Mouse (Mus musculus) intestine, postnatal 0 days (tissue): ENCODE results near the gene Zfp609. TPM values are rescaled to one million over a fixed set of nuclear protein-coding genes. Genes with fewer than 3 reads are reported as not detected.
A peak's percentile ranks its signal among the peaks of the same experiment; 100 is the strongest.

ENCODE experiments used
- ATAC-seq: fragments of 200-750 bp; cut with Nextera tagmentation; 2 replicates; pipeline ENCODE4 v1.8.0; 2017; ENCODE audit warnings: mild to moderate bottlenecking, moderate TSS enrichment, moderate library complexity
- H3K27ac ChIP-seq: fragments of 300-500 bp; sonication (generic); 2 replicates; pipeline ENCODE4 v1.5.1; 2014; ENCODE audit warnings: mild to moderate bottlenecking, low read depth, low read length, moderate library complexity
- H3K27me3 ChIP-seq: fragments of 300-500 bp; sonication (generic); replicated peaks from 2 replicates; pipeline ENCODE4 v1.6.1; 2014; ENCODE audit warnings: low read length, mixed read lengths; ENCODE audit not compliant: control insufficient read depth, insufficient read depth
- H3K36me3 ChIP-seq: fragments of 300-500 bp; sonication (generic); 2 replicates; pipeline ENCODE4 v1.6.1; 2014; ENCODE audit warnings: mild to moderate bottlenecking, moderate library complexity; ENCODE audit not compliant: control insufficient read depth, insufficient read depth
- H3K4me1 ChIP-seq: fragments of 300-500 bp; sonication (generic); replicated peaks from 2 replicates; pipeline ENCODE4 v1.6.1; 2014; ENCODE audit warnings: antibody characterized with exemption, low read length, mixed read lengths; ENCODE audit not compliant: control insufficient read depth, insufficient read depth
- H3K4me2 ChIP-seq: fragments of 300-500 bp; sonication (generic); replicated peaks from 2 replicates; pipeline ENCODE4 v1.6.1; 2014; ENCODE audit warnings: low read depth, mild to moderate bottlenecking, moderate library complexity
- H3K4me3 ChIP-seq: fragments of 300-500 bp; sonication (generic); 2 replicates; pipeline ENCODE4 v1.5.1; 2014; ENCODE audit warnings: low read depth, low read length
- H3K9ac ChIP-seq: fragments of 300-500 bp; sonication (generic); 2 replicates; pipeline ENCODE4 v1.6.1; 2014; ENCODE audit warnings: mild to moderate bottlenecking, low read depth, low read length
- H3K9me3 ChIP-seq: fragments of 300-500 bp; sonication (generic); 2 replicates; pipeline ENCODE4 v1.6.1; 2016; ENCODE audit warnings: mixed run types; ENCODE audit not compliant: control insufficient read depth
- CTCF ChIP-seq: sonication (generic); IDR thresholded peaks from 2 replicates; pipeline ENCODE4 v1.5.1; 2016; ENCODE audit warnings: low read depth, mild to moderate bottlenecking, control low read depth, antibody characterized with exemption, moderate library complexity
- WGBS: fragments of 180-500 bp; shearing (Covaris S2); extraction: QIAGEN DNeasy Blood & Tissue Kit; methylation state at CpG from one replicate; pipeline ENCODE4 v1.1.7; 2014; 5-methylcytosine and 5-hydroxymethylcytosine counted together
- polyA plus RNA-seq: library from polyadenylated mRNA; unstranded; fragments of >200 nt; fragmentation: Nextera tagmentation; extraction: Ambion mirVana; gene quantifications from 2 replicates; pipeline ENCODE4 v1.2.1, GENCODE M21; 2015

Zfp609 gene
- polyA plus RNA-seq, 1 experiment from 2014 or later = 3.1 TPM

DNA sequence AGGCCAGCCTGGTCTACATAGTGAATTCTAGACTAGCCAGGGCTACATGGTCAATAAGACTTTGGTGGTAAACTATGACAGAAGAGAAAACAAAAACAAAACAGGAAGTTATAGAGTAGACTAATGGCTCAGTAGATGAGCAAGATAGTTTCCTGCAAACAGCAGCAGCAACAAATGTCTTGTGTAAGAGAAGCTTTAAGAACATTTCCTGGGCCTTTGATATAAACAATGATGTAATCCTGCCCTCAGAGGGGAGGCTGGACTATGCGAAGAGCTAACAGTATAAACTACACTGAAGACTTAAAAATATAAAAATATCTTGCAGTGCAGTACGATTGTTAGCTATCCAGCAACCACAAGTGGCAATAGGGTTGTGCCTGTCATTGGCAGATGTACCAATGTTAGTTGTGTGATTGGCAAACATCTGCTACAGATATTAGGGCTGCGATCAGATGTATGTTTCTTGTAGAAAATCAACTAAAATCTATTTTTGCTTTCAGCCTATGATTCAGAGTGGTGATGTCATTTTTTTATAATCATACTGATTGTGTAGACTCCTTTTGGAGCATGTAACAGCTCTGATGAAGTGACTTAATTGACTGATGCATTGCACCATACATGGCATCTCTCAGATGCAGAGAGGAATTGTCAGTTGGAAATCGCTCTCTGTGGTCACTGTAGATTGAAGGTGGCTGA, 146.3 kb downstream of the Zfp609 start:
- Histone ChIP-seq H3K9me3 (no peaks in the 10 kb centered on the region), H3K36me3 (no peaks in the 10 kb centered on the region), H3K27ac (no peak overlapping the region; the same call in 1 of the 2 replicates), H3K27me3 (no peaks in the 10 kb centered on the region), H3K4me3 (no peak overlapping the region), H3K4me1 (no peaks in the 10 kb centered on the region), H3K4me2 (no peak overlapping the region), H3K9ac (no peak overlapping the region)
- TF ChIP-seq CTCF = no peak
- ATAC-seq = no peak
- 71% methylated on average over 4 of the region's 4 CpGs for WGBS

GRCm38 (mm10) chr9:65679181-65679761, 148.1 kb downstream of the Zfp609 start:
- Histone ChIP-seq H3K4me2 (peak overlapping the region; percentile 70), H3K27me3 (no peaks in the 10 kb centered on the region), H3K27ac (peak overlapping the region; percentile 47; the same call in 1 of the 2 replicates), H3K9me3 (no peaks in the 10 kb centered on the region), H3K9ac (0 out of 2 replicates have a peak overlapping the region, but pooled peaks have one; percentile 8), H3K4me1 (0 out of 2 replicates have a peak, but pooled peaks cover 6% of the 10 kb centered on the region), H3K36me3 (no peaks in the 10 kb centered on the region), H3K4me3 (peak overlapping the region; percentile 4; the same call in 1 of the 2 replicates)
- no peak for ATAC-seq
- no peak for TF ChIP-seq CTCF
- 21% methylated on average over 5 of the region's 5 CpGs for WGBS

- 21% methylated on average over 3 of the region's 3 CpGs for WGBS
- no peak overlapping the region for H3K27ac ChIP-seq
- TF ChIP-seq CTCF = no peak
These were observed 150.3 kb downstream of the Zfp609 start for GRCm38 (mm10) chr9:65677119-65677462.

DNA sequence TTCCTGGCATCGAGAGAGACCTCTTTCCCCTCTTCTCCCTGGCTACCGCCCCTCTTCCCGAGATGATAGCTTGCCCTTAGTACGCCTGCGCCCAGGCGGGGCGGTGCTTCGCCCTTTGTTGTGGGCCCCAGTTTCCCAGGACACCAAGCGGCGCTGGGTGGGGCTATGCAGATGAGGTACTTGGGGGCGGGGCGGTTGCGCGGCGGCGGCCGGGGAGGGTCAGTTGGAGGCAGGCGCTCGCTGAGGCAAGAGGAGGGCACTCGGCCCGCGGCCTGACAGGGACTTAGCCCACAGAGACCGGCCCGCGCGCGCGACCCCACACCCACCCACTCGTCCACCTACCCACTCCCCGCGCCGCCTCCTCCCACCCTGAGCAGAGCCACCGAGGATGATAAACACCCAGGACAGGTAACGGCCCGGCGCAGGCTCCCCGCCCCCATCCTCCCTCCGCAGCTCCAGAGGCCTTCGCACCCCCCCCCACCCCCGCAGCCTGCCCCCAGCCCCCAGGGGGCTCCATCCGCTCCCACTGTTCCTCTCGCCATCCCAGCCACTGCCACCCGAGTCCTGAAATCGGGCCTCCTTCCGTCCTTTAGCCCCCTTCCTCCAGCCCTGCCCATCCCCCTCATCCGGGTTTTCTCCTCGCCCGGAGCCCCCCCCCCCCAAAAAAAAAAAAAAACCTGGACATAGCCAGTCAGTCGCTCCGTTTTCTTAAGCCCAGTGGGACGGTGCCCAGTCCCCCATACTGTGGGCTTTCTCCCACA, 150.8 kb downstream of the Zfp609 start:
- H3K4me2 ChIP-seq = peak overlapping the region; percentile 70
- peak; percentile 96 for ATAC-seq
- 0 out of 2 replicates have a peak, but pooled peaks have one; percentile 13 for TF ChIP-seq CTCF
- H3K27ac ChIP-seq = peak overlapping the region; percentile 11
- H3K9me3 ChIP-seq = no peaks in the 10 kb centered on the region
- peak overlapping the region; percentile 67 for H3K4me3 ChIP-seq
- H3K27me3 ChIP-seq = no peaks in the 10 kb centered on the region
- H3K9ac ChIP-seq = peak overlapping the region; percentile 60
- 0% methylated on average over 29 of the region's 51 CpGs for WGBS
- 0 out of 2 replicates have a peak, but pooled peaks cover 8% of the 10 kb centered on the region for H3K4me1 ChIP-seq
- H3K36me3 ChIP-seq = no peaks in the 10 kb centered on the region

More at GRCm38 (mm10) chr9:65677119-65677462, 150.3 kb downstream of the Zfp609 start:
- H3K4me2 ChIP-seq = peak overlapping the region; percentile 70
- H3K9ac ChIP-seq = peak overlapping the region; percentile 60
- H3K27me3 ChIP-seq = no peaks in the 10 kb centered on the region
- H3K4me1 ChIP-seq = 0 out of 2 replicates have a peak, but pooled peaks cover 6% of the 10 kb centered on the region
- ATAC-seq = no peak
- no peaks in the 10 kb centered on the region for H3K9me3 ChIP-seq
- H3K4me3 ChIP-seq = peak overlapping the region; percentile 67
- H3K36me3 ChIP-seq = no peaks in the 10 kb centered on the region

- TF ChIP-seq CTCF = no peak
- 42% methylated on average over 8 of the region's 8 CpGs for WGBS
- H3K27me3 ChIP-seq = no peaks in the 10 kb centered on the region
These were observed 151.7 kb downstream of the Zfp609 start for GRCm38 (mm10) chr9:65675461-65676357.

More at GRCm38 (mm10) chr9:65675461-65676357, 151.7 kb downstream of the Zfp609 start:
- peak overlapping the region; percentile 11; the same call in 1 of the 2 replicates for H3K27ac ChIP-seq
- 0 out of 2 replicates have a peak, but pooled peaks cover 11% of the 10 kb centered on the region for H3K4me1 ChIP-seq
- peak overlapping the region; percentile 60 for H3K9ac ChIP-seq
- peak; percentile 24 for ATAC-seq
- H3K9me3 ChIP-seq = no peaks in the 10 kb centered on the region
- H3K4me3 ChIP-seq = peak overlapping the region; percentile 67
- H3K4me2 ChIP-seq = peak overlapping the region; percentile 70
- no peaks in the 10 kb centered on the region for H3K36me3 ChIP-seq
